Mouse (Mus musculus) heart, embryonic 14.5 days (tissue): ENCODE measurements around the gene Agap3. TPM values are rescaled to one million over a fixed set of nuclear protein-coding genes. Genes with fewer than 3 reads are reported as not detected.

Experiments used
- ATAC-seq: fragments of 200-750 bp; cut with Nextera tagmentation; 2 replicates; pipeline ENCODE4 v1.8.0; 2017; ENCODE audit warnings: low read depth, moderate TSS enrichment; ENCODE audit not compliant: insufficient number of reproducible peaks, insufficient read depth, low FRiP score
- H3K27ac ChIP-seq, 2 experiments: fragments of 200-500 bp in 1 of 2; fragments of 300-500 bp in 1 of 2; sonication (generic) in 1 of 2; replicated peaks in 1 of 2; 2 replicates each; pipeline ENCODE4 v1.5.1; 2012 to 2014; ENCODE audit warnings: low read depth in 2 of 2, low read length in 2 of 2, control low read depth in 1 of 2, mild to moderate bottlenecking in 1 of 2, mixed read lengths in 1 of 2; ENCODE audit not compliant: control insufficient read depth in 1 of 2, insufficient read depth in 1 of 2
- H3K27me3 ChIP-seq: fragments of 300-500 bp; sonication (generic); 2 replicates; pipeline ENCODE4 v1.6.1; 2014; ENCODE audit warnings: mild to moderate bottlenecking, low read length, control low read depth; ENCODE audit not compliant: control insufficient read depth, insufficient read depth
- H3K36me3 ChIP-seq: fragments of 300-500 bp; sonication (generic); 2 replicates; pipeline ENCODE4 v1.6.1; 2014; ENCODE audit warnings: mild to moderate bottlenecking, control low read depth, low read length, mixed read lengths; ENCODE audit not compliant: control insufficient read depth, insufficient read depth
- H3K4me1 ChIP-seq, 2 experiments: fragments of 200-500 bp in 1 of 2; fragments of 300-500 bp in 1 of 2; sonication (generic) in 1 of 2; 2 replicates each; pipeline ENCODE4 v1.6.1; 2012 to 2014; ENCODE audit warnings: low read length in 2 of 2, control low read depth in 1 of 2, mixed read lengths in 1 of 2; ENCODE audit not compliant: control insufficient read depth in 2 of 2, insufficient read depth in 2 of 2
- H3K4me2 ChIP-seq: fragments of 300-500 bp; sonication (generic); 2 replicates; pipeline ENCODE4 v1.6.1; 2014; ENCODE audit warnings: mild to moderate bottlenecking, low read length
- H3K4me3 ChIP-seq, 2 experiments: fragments of 200-500 bp in 1 of 2; fragments of 300-500 bp in 1 of 2; sonication (generic) in 1 of 2; 2 replicates each; pipeline ENCODE4 v1.5.1; 2012 to 2014; ENCODE audit warnings: low read length in 2 of 2, mild to moderate bottlenecking in 2 of 2, control low read depth in 1 of 2, low read depth in 1 of 2, moderate library complexity in 1 of 2; ENCODE audit not compliant: control insufficient read depth in 1 of 2, insufficient read depth in 1 of 2
- H3K9ac ChIP-seq: fragments of 300-500 bp; sonication (generic); 2 replicates; pipeline ENCODE4 v1.6.1; 2014; ENCODE audit warnings: mild to moderate bottlenecking, low read length
- H3K9me3 ChIP-seq: fragments of 300-500 bp; sonication (generic); 2 replicates; pipeline ENCODE4 v1.6.1; 2016; ENCODE audit warnings: low read length, control low read depth; ENCODE audit not compliant: control insufficient read depth
- WGBS: fragments of 180-500 bp; shearing (Covaris S2); extraction: QIAGEN DNeasy Blood & Tissue Kit; methylation state at CpG from one replicate; pipeline ENCODE4 v1.1.7; 2014; 5-methylcytosine and 5-hydroxymethylcytosine counted together
- polyA plus RNA-seq: library from polyadenylated mRNA; unstranded; fragments of >200 nt; fragmentation: Nextera tagmentation; extraction: Ambion mirVana; gene quantifications from 2 replicates; pipeline ENCODE4 v1.2.1, GENCODE M21; 2014

Gene Agap3
- polyA plus RNA-seq, 1 experiment from 2014 or later: 36.7 TPM

GRCm38 (mm10) chr5:24550598-24551316 lies 98.8 kb downstream of the Agap3 start:
- 30% methylated on average over 26 of the region's 26 CpGs for WGBS
- Histone ChIP-seq H3K27me3 (peaks cover 14% of the 10 kb centered on the region), H3K9ac (0 out of 2 replicates have a peak overlapping the region, but pooled peaks have one; percentile 34), H3K27ac (no peak overlapping the region), H3K36me3 (no peaks in the 10 kb centered on the region), H3K9me3 (no peaks in the 10 kb centered on the region), H3K4me3 (0 out of 4 replicates have a peak overlapping the region, but pooled peaks of 1 of the 2 experiments have one; percentile 1), H3K4me1 (peaks cover 8 to 12% of the 10 kb centered on the region in 2 experiments), H3K4me2 (peak overlapping the region; percentile 36)
- ATAC-seq: no peak

- Histone ChIP-seq H3K9me3 (no peaks in the 10 kb centered on the region), H3K4me2 (peak overlapping the region; percentile 36), H3K27ac (no peak overlapping the region), H3K36me3 (no peaks in the 10 kb centered on the region), H3K9ac (no peak overlapping the region; the same call in 1 of the 2 replicates), H3K4me1 (peaks cover 8 to 12% of the 10 kb centered on the region in 2 experiments), H3K4me3 (0 out of 4 replicates have a peak overlapping the region, but pooled peaks of 1 of the 2 experiments have one; percentile 1), H3K27me3 (peaks cover 14% of the 10 kb centered on the region)
- 58% methylated on average over 2 of the region's 2 CpGs for WGBS
- no peak; the same call in 1 of the 2 replicates for ATAC-seq
Measured at GRCm38 (mm10) chr5:24551317-24551688, 99.3 kb downstream of the Agap3 start.

Other genes starting within 250 kb of the Agap3 start
- 23.5 and 32.9 TPM in 2 replicates for gene Kcnh2, start 100.6 kb upstream of the Agap3 start, polyA plus RNA-seq
- 27.7 and 28.2 TPM in 2 replicates for gene Nos3, start 87.4 kb upstream of the Agap3 start, polyA plus RNA-seq
- 1.0 and 1.5 TPM in 2 replicates for gene Atg9b, start 60.0 kb upstream of the Agap3 start, polyA plus RNA-seq
- 52.7 and 56.1 TPM in 2 replicates for gene Abcb8, start 58.5 kb upstream of the Agap3 start, polyA plus RNA-seq
- 0.12 TPM in 1 of 2 replicates, not detected in the other for gene Asic3, start 38.8 kb upstream of the Agap3 start, polyA plus RNA-seq
- gene Cdk5, start 28.6 kb upstream of the Agap3 start, polyA plus RNA-seq: 28.6 and 31.0 TPM in 2 replicates
- 18.7 and 20.4 TPM in 2 replicates for gene Slc4a2, start 28.3 kb upstream of the Agap3 start, polyA plus RNA-seq
- 157 and 181 TPM in 2 replicates for gene Fastk, start 6.9 kb upstream of the Agap3 start, polyA plus RNA-seq
- 18.3 and 20.5 TPM in 2 replicates for gene Tmub1, start 4.3 kb upstream of the Agap3 start, polyA plus RNA-seq
- gene Gbx1, start 75.0 kb downstream of the Agap3 start, polyA plus RNA-seq: 0.05 and 0.07 TPM in 2 replicates
- gene Asb10, start 88.8 kb downstream of the Agap3 start, polyA plus RNA-seq: 5.0 and 6.3 TPM in 2 replicates
- gene 4931409K22Rik, start 104.6 kb downstream of the Agap3 start, polyA plus RNA-seq: not detected in 2 replicates
- 57.4 and 60.8 TPM in 2 replicates for gene Abcf2, start 125.3 kb downstream of the Agap3 start, polyA plus RNA-seq
- 8.6 and 8.9 TPM in 2 replicates for gene Chpf2, start 134.6 kb downstream of the Agap3 start, polyA plus RNA-seq
- 71.0 and 78.4 TPM in 2 replicates for gene Smarcd3, start 172.2 kb downstream of the Agap3 start, polyA plus RNA-seq
- 27.5 and 28.0 TPM in 2 replicates for gene Nub1, start 233.4 kb downstream of the Agap3 start, polyA plus RNA-seq